Mouse (Mus musculus) liver, embryonic 14.5 days (tissue): ENCODE results near the gene Tnfrsf13b.

Experiments used
- CTCF ChIP-seq: IDR thresholded peaks from 2 replicates; pipeline ENCODE4 v1.5.1; 2016; ENCODE audit warnings: antibody characterized with exemption, low read depth, control low read depth
- EP300 ChIP-seq: IDR thresholded peaks from 2 replicates; pipeline ENCODE4 v1.6.1; 2016; ENCODE audit warnings: antibody characterized with exemption, low read depth

GRCm38 (mm10) chr11:61112323-61112995 is 14.1 kb upstream of the Tnfrsf13b start:
- TF ChIP-seq CTCF (no peak), EP300 (no peak)
